Mouse (Mus musculus) E14TG2a.4 (cell line): ENCODE measurements around the gene Midn.

Source experiments
- CTCF ChIP-seq: conservative IDR thresholded peaks from 2 replicates; pipeline ENCODE4 v1.5.1; 2014; ENCODE audit warnings: low read length
- NANOG ChIP-seq: IDR thresholded peaks from 2 replicates; pipeline ENCODE4 v1.6.1; 2014; ENCODE audit warnings: borderline replicate concordance, low read length, mixed read lengths
- POU5F1 ChIP-seq: IDR thresholded peaks from 2 replicates; pipeline ENCODE4 v1.6.1; 2014; ENCODE audit warnings: low read length, borderline replicate concordance

GRCm38 (mm10) chr10:80161522-80162242 lies 13.6 kb downstream of the Midn start:
- no peak for TF ChIP-seq CTCF
- TF ChIP-seq POU5F1, result no peak
- no peak for TF ChIP-seq NANOG
